Mouse (Mus musculus): ENCODE data around the gene Exosc2.

GRCm38 (mm10) chr2:31636742-31637141 is 33.8 kb upstream of the Exosc2 start:
- TF ChIP-seq EP300 (IDR thresholded peaks at IDR 0.05; ENCODE audit: insufficient read depth, low read depth, low read length) (no peak), CTCF (IDR thresholded peaks at IDR 0.05; ENCODE audit: low read depth, low read length) (no peak), POLR2A (IDR thresholded peaks at IDR 0.05; ENCODE audit: insufficient read depth, low read length) (no peak)

Measured in ES-Bruce4 (cell line).